Mouse (Mus musculus) intestine, embryonic 16.5 days (tissue): ENCODE measurements at regions not wholly inside any gene's neighbourhood (a gene's known extent, or its start where the extent isn't known, plus 50 kb on each side); places are given as distances from the start of the nearest gene placed in this dataset.
"Not testable (repeated sequence)": the region's sequence is repeated elsewhere in the genome, so short reads cannot be mapped to it uniquely, and the experiment has no call there.

Experiments used
- ATAC-seq: fragments of 200-750 bp; cut with Nextera tagmentation; 2 replicates; pipeline ENCODE4 v1.8.0; 2017; ENCODE audit warnings: moderate TSS enrichment, moderate library complexity
- H3K27ac ChIP-seq: fragments of 300-500 bp; sonication (generic); 2 replicates; pipeline ENCODE4 v1.5.1; 2014; ENCODE audit warnings: mild to moderate bottlenecking, low read length
- H3K27me3 ChIP-seq: fragments of 300-500 bp; sonication (generic); replicated peaks from 2 replicates; pipeline ENCODE4 v1.6.1; 2014; ENCODE audit warnings: low read length, control low read depth, mixed read lengths; ENCODE audit not compliant: control insufficient read depth, insufficient read depth
- H3K36me3 ChIP-seq: fragments of 300-500 bp; sonication (generic); 2 replicates; pipeline ENCODE4 v1.6.1; 2014; ENCODE audit warnings: low read length, control low read depth; ENCODE audit not compliant: control insufficient read depth, insufficient read depth
- H3K4me1 ChIP-seq: fragments of 300-500 bp; sonication (generic); 2 replicates; pipeline ENCODE4 v1.6.1; 2014; ENCODE audit warnings: low read length, control low read depth, mixed read lengths; ENCODE audit not compliant: control insufficient read depth, insufficient read depth
- H3K4me2 ChIP-seq: fragments of 300-500 bp; sonication (generic); 2 replicates; pipeline ENCODE4 v1.6.1; 2014; ENCODE audit warnings: low read depth, low read length, control low read depth
- H3K4me3 ChIP-seq: fragments of 300-500 bp; sonication (generic); 2 replicates; pipeline ENCODE4 v1.5.1; 2014; ENCODE audit warnings: mild to moderate bottlenecking, low read length
- H3K9ac ChIP-seq: fragments of 300-500 bp; sonication (generic); 2 replicates; pipeline ENCODE4 v1.6.1; 2014; ENCODE audit warnings: low read depth, low read length
- H3K9me3 ChIP-seq: fragments of 300-500 bp; sonication (generic); 2 replicates; pipeline ENCODE4 v1.6.1; 2016; ENCODE audit warnings: low read length, control low read depth; ENCODE audit not compliant: control insufficient read depth
- WGBS: fragments of 180-500 bp; shearing (Covaris S2); extraction: QIAGEN DNeasy Blood & Tissue Kit; methylation state at CpG from one replicate; pipeline ENCODE4 v1.1.7; 2014; 5-methylcytosine and 5-hydroxymethylcytosine counted together

GRCm38 (mm10) chr12:113241373-113242193, 55.9 kb downstream of the Tmem121 start:
- Histone ChIP-seq H3K27ac (no peak overlapping the region), H3K4me3 (no peak overlapping the region), H3K36me3 (no peaks in the 10 kb centered on the region), H3K9ac (no peak overlapping the region), H3K4me1 (no peaks in the 10 kb centered on the region), H3K4me2 (no peak overlapping the region), H3K27me3 (no peaks in the 10 kb centered on the region), H3K9me3 (no peaks in the 10 kb centered on the region)
- WGBS: 89% methylated on average over 7 of the region's 7 CpGs
- no peak for ATAC-seq

- Histone ChIP-seq H3K4me2 (no peak overlapping the region), H3K27me3 (no peaks in the 10 kb centered on the region), H3K27ac (no peak overlapping the region), H3K4me3 (no peak overlapping the region), H3K9ac (no peak overlapping the region), H3K36me3 (no peaks in the 10 kb centered on the region), H3K9me3 (no peaks in the 10 kb centered on the region), H3K4me1 (no peaks in the 10 kb centered on the region)
- no peak for ATAC-seq
- WGBS: 84% methylated on average over 3 of the region's 3 CpGs
Observed at GRCm38 (mm10) chr12:113242194-113242510, 56.4 kb downstream of the Tmem121 start.

DNA sequence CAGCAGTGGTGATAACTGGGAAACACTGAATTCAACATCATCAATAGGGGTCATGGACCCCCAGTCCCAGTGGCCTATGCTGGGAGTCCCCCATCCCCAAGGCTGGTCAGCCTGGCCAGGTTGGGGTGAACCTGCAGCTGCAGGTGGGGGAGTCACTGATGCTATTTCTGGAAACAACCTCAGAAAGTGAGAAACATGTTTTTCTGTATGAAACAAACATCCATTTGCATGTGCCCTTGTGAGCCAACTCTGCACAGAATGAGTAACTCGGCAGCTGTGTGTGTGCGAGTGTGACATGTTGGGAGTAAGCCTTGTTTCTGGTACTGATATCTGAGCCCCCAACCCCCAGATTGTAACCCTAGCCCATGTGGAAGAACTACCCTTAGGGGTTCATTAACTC, 59.0 kb downstream of the Tmem121 start:
- H3K27ac ChIP-seq: no peak overlapping the region
- H3K27me3 ChIP-seq: no peaks in the 10 kb centered on the region
- H3K4me2 ChIP-seq: no peak overlapping the region
- H3K36me3 ChIP-seq: no peaks in the 10 kb centered on the region
- WGBS: 91% methylated on average over 2 of the region's 2 CpGs
- no peaks in the 10 kb centered on the region for H3K9me3 ChIP-seq
- no peak overlapping the region for H3K9ac ChIP-seq
- no peak overlapping the region for H3K4me3 ChIP-seq
- no peak for ATAC-seq
- no peaks in the 10 kb centered on the region for H3K4me1 ChIP-seq

- ATAC-seq, H3K9me3 ChIP-seq, H3K4me3 ChIP-seq, H3K27me3 ChIP-seq, H3K27ac ChIP-seq, H3K9ac ChIP-seq, H3K4me1 ChIP-seq, H3K4me2 ChIP-seq, H3K36me3 ChIP-seq: not testable (repeated sequence)
- 72% methylated on average over 2 of the region's 2 CpGs for WGBS
Observed at GRCm38 (mm10) chr12:113253446-113254424, 68.0 kb downstream of the Tmem121 start.

GRCm38 (mm10) chr12:113255331-113255730, 69.6 kb downstream of the Tmem121 start:
- H3K27ac ChIP-seq: no peak overlapping the region
- no peak overlapping the region for H3K9ac ChIP-seq
- no peaks in the 10 kb centered on the region for H3K9me3 ChIP-seq
- no peak overlapping the region for H3K4me3 ChIP-seq
- ATAC-seq: no peak
- H3K27me3 ChIP-seq: no peaks in the 10 kb centered on the region
- H3K36me3 ChIP-seq: no peaks in the 10 kb centered on the region
- 91% methylated on average over 3 of the region's 3 CpGs for WGBS
- H3K4me1 ChIP-seq: no peaks in the 10 kb centered on the region
- H3K4me2 ChIP-seq: no peak overlapping the region

- Histone ChIP-seq H3K27me3 (no peaks in the 10 kb centered on the region), H3K27ac (no peak overlapping the region), H3K9me3 (no peaks in the 10 kb centered on the region), H3K4me1 (no peaks in the 10 kb centered on the region), H3K4me3 (no peak overlapping the region), H3K9ac (no peak overlapping the region), H3K36me3 (no peaks in the 10 kb centered on the region), H3K4me2 (no peak overlapping the region)
- ATAC-seq: no peak
- 71% methylated on average over 2 of the region's 2 CpGs for WGBS
Observed at GRCm38 (mm10) chr12:113256628-113257027, 70.9 kb downstream of the Tmem121 start.

GRCm38 (mm10) chr12:113257243-113257642, 71.5 kb downstream of the Tmem121 start:
- H3K27ac ChIP-seq: no peak overlapping the region
- H3K36me3 ChIP-seq: no peaks in the 10 kb centered on the region
- WGBS: 53% methylated on average over 2 of the region's 2 CpGs
- H3K4me2 ChIP-seq: no peak overlapping the region
- H3K4me3 ChIP-seq: no peak overlapping the region
- no peak for ATAC-seq
- H3K27me3 ChIP-seq: no peaks in the 10 kb centered on the region
- no peaks in the 10 kb centered on the region for H3K4me1 ChIP-seq
- no peak overlapping the region for H3K9ac ChIP-seq
- H3K9me3 ChIP-seq: no peaks in the 10 kb centered on the region

GRCm38 (mm10) chr12:113259476-113259875, 73.7 kb downstream of the Tmem121 start:
- Histone ChIP-seq H3K36me3 (no peaks in the 10 kb centered on the region), H3K27me3 (no peaks in the 10 kb centered on the region), H3K9me3 (no peaks in the 10 kb centered on the region), H3K4me1 (no peaks in the 10 kb centered on the region), H3K9ac (no peak overlapping the region), H3K4me2 (no peak overlapping the region), H3K4me3 (no peak overlapping the region), H3K27ac (no peak overlapping the region)
- 85% methylated on average over 3 of the region's 3 CpGs for WGBS
- no peak for ATAC-seq

- Histone ChIP-seq H3K4me1 (no peaks in the 10 kb centered on the region), H3K9me3 (no peaks in the 10 kb centered on the region), H3K36me3 (no peaks in the 10 kb centered on the region), H3K9ac (no peak overlapping the region), H3K27ac (no peak overlapping the region), H3K27me3 (no peaks in the 10 kb centered on the region), H3K4me3 (no peak overlapping the region), H3K4me2 (no peak overlapping the region)
- 82% methylated on average over 6 of the region's 6 CpGs for WGBS
- no peak for ATAC-seq
Observed at GRCm38 (mm10) chr12:113260304-113260703, 74.6 kb downstream of the Tmem121 start.
